Mouse (Mus musculus): ENCODE results near the gene Adamtsl1. TPM values are rescaled to one million over a fixed set of nuclear protein-coding genes. Genes with fewer than 3 reads are reported as not detected.

The Adamtsl1 gene
- polyA plus RNA-seq, 1 experiment: not detected

GRCm38 (mm10) chr4:86329481-86329880, 815.5 kb downstream of the Adamtsl1 start:
- TF ChIP-seq CTCF (IDR thresholded peaks at IDR 0.05; ENCODE audit: control insufficient read depth, insufficient read depth, low read length) (no peak), POLR2A (IDR thresholded peaks at IDR 0.05; ENCODE audit: borderline replicate concordance, control insufficient read depth, low read depth, low read length) (no peak)
- Histone ChIP-seq H3K4me1 (ENCODE audit: control insufficient read depth, insufficient read depth, low read length) (no peaks in the 10 kb centered on the region), H3K4me3 (replicated peaks; ENCODE audit: control insufficient read depth, low read depth, low read length) (no peak overlapping the region), H3K27ac (ENCODE audit: control insufficient read depth, insufficient read depth, low read depth, low read length, poor library complexity) (no peak overlapping the region)
- 83% methylated on average over 1 of the region's 1 CpGs for WGBS

- Histone ChIP-seq H3K4me1 (ENCODE audit: control insufficient read depth, insufficient read depth, low read length) (no peaks in the 10 kb centered on the region), H3K27ac (ENCODE audit: control insufficient read depth, insufficient read depth, low read depth, low read length, poor library complexity) (no peak overlapping the region), H3K4me3 (replicated peaks; ENCODE audit: control insufficient read depth, low read depth, low read length) (no peak overlapping the region)
- TF ChIP-seq CTCF (IDR thresholded peaks at IDR 0.05; ENCODE audit: control insufficient read depth, insufficient read depth, low read length) (no peak), POLR2A (IDR thresholded peaks at IDR 0.05; ENCODE audit: borderline replicate concordance, control insufficient read depth, low read depth, low read length) (no peak)
- 53% methylated on average over 10 of the region's 10 CpGs for WGBS
Measured at GRCm38 (mm10) chr4:86335861-86336415, 822.0 kb downstream of the Adamtsl1 start.

- Histone ChIP-seq H3K4me3 (replicated peaks; ENCODE audit: control insufficient read depth, low read depth, low read length) (no peak overlapping the region), H3K27ac (ENCODE audit: control insufficient read depth, insufficient read depth, low read depth, low read length, poor library complexity) (no peak overlapping the region), H3K4me1 (ENCODE audit: control insufficient read depth, insufficient read depth, low read length) (no peaks in the 10 kb centered on the region)
- WGBS: 57% methylated on average over 6 of the region's 6 CpGs
- TF ChIP-seq POLR2A (IDR thresholded peaks at IDR 0.05; ENCODE audit: borderline replicate concordance, control insufficient read depth, low read depth, low read length) (no peak), CTCF (IDR thresholded peaks at IDR 0.05; ENCODE audit: control insufficient read depth, insufficient read depth, low read length) (no peak)
Measured at GRCm38 (mm10) chr4:86337216-86337765, 823.3 kb downstream of the Adamtsl1 start.

- Histone ChIP-seq H3K4me1 (ENCODE audit: control insufficient read depth, insufficient read depth, low read length) (no peaks in the 10 kb centered on the region), H3K27ac (ENCODE audit: control insufficient read depth, insufficient read depth, low read depth, low read length, poor library complexity) (no peak overlapping the region), H3K4me3 (replicated peaks; ENCODE audit: control insufficient read depth, low read depth, low read length) (no peak overlapping the region)
- no peak for TF ChIP-seq POLR2A (IDR thresholded peaks at IDR 0.05; ENCODE audit: borderline replicate concordance, control insufficient read depth, low read depth, low read length)
- no peak for TF ChIP-seq CTCF (IDR thresholded peaks at IDR 0.05; ENCODE audit: control insufficient read depth, insufficient read depth, low read length)
- WGBS: 80% methylated on average over 4 of the region's 4 CpGs
Measured at GRCm38 (mm10) chr4:86349341-86349740, 835.4 kb downstream of the Adamtsl1 start.

GRCm38 (mm10) chr4:86352121-86352520, 838.1 kb downstream of the Adamtsl1 start:
- no peak overlapping the region for H3K27ac ChIP-seq (ENCODE audit: control insufficient read depth, insufficient read depth, low read depth, low read length, poor library complexity)
- no peak for TF ChIP-seq CTCF (IDR thresholded peaks at IDR 0.05; ENCODE audit: control insufficient read depth, insufficient read depth, low read length)
- no peak for TF ChIP-seq POLR2A (IDR thresholded peaks at IDR 0.05; ENCODE audit: borderline replicate concordance, control insufficient read depth, low read depth, low read length)
- 62% methylated on average over 4 of the region's 4 CpGs for WGBS
- no peaks in the 10 kb centered on the region for H3K4me1 ChIP-seq (ENCODE audit: control insufficient read depth, insufficient read depth, low read length)
- H3K4me3 ChIP-seq (replicated peaks; ENCODE audit: control insufficient read depth, low read depth, low read length): no peak overlapping the region

- TF ChIP-seq POLR2A (IDR thresholded peaks at IDR 0.05; ENCODE audit: borderline replicate concordance, control insufficient read depth, low read depth, low read length) (no peak), CTCF (IDR thresholded peaks at IDR 0.05; ENCODE audit: control insufficient read depth, insufficient read depth, low read length) (no peak)
- H3K4me3 ChIP-seq (replicated peaks; ENCODE audit: control insufficient read depth, low read depth, low read length): no peak overlapping the region
- no peak overlapping the region for H3K27ac ChIP-seq (ENCODE audit: control insufficient read depth, insufficient read depth, low read depth, low read length, poor library complexity)
- 65% methylated on average over 4 of the region's 4 CpGs for WGBS
- H3K4me1 ChIP-seq (ENCODE audit: control insufficient read depth, insufficient read depth, low read length): no peaks in the 10 kb centered on the region
Measured at GRCm38 (mm10) chr4:86353550-86353949, 839.6 kb downstream of the Adamtsl1 start.

GRCm38 (mm10) chr4:86359398-86359797, 845.4 kb downstream of the Adamtsl1 start:
- H3K4me3 ChIP-seq (replicated peaks; ENCODE audit: control insufficient read depth, low read depth, low read length): no peak overlapping the region
- no peaks in the 10 kb centered on the region for H3K4me1 ChIP-seq (ENCODE audit: control insufficient read depth, insufficient read depth, low read length)
- H3K27ac ChIP-seq (ENCODE audit: control insufficient read depth, insufficient read depth, low read depth, low read length, poor library complexity): no peak overlapping the region
- TF ChIP-seq CTCF (IDR thresholded peaks at IDR 0.05; ENCODE audit: control insufficient read depth, insufficient read depth, low read length): no peak
- TF ChIP-seq POLR2A (IDR thresholded peaks at IDR 0.05; ENCODE audit: borderline replicate concordance, control insufficient read depth, low read depth, low read length): no peak
- 77% methylated on average over 5 of the region's 5 CpGs for WGBS

- Histone ChIP-seq H3K27ac (ENCODE audit: control insufficient read depth, insufficient read depth, low read depth, low read length, poor library complexity) (no peak overlapping the region), H3K4me3 (replicated peaks; ENCODE audit: control insufficient read depth, low read depth, low read length) (no peak overlapping the region), H3K4me1 (ENCODE audit: control insufficient read depth, insufficient read depth, low read length) (no peaks in the 10 kb centered on the region)
- TF ChIP-seq POLR2A (IDR thresholded peaks at IDR 0.05; ENCODE audit: borderline replicate concordance, control insufficient read depth, low read depth, low read length) (no peak), CTCF (IDR thresholded peaks at IDR 0.05; ENCODE audit: control insufficient read depth, insufficient read depth, low read length) (no peak)
- 75% methylated on average over 8 of the region's 8 CpGs for WGBS
Measured at GRCm38 (mm10) chr4:86369055-86369454, 855.1 kb downstream of the Adamtsl1 start.

Data from bone marrow, adult 2 months (tissue).